Mouse (Mus musculus): ENCODE data around the gene Gpr156. TPM values are rescaled to one million over a fixed set of nuclear protein-coding genes. Genes with fewer than 3 reads are reported as not detected.
"Not testable (repeated sequence)": the region's sequence is repeated elsewhere in the genome, so short reads cannot be mapped to it uniquely, and the experiment has no call there.

The Gpr156 gene
- total and polyA plus RNA-seq, 3 experiments: 0.05 TPM; not detected in 2

DNA sequence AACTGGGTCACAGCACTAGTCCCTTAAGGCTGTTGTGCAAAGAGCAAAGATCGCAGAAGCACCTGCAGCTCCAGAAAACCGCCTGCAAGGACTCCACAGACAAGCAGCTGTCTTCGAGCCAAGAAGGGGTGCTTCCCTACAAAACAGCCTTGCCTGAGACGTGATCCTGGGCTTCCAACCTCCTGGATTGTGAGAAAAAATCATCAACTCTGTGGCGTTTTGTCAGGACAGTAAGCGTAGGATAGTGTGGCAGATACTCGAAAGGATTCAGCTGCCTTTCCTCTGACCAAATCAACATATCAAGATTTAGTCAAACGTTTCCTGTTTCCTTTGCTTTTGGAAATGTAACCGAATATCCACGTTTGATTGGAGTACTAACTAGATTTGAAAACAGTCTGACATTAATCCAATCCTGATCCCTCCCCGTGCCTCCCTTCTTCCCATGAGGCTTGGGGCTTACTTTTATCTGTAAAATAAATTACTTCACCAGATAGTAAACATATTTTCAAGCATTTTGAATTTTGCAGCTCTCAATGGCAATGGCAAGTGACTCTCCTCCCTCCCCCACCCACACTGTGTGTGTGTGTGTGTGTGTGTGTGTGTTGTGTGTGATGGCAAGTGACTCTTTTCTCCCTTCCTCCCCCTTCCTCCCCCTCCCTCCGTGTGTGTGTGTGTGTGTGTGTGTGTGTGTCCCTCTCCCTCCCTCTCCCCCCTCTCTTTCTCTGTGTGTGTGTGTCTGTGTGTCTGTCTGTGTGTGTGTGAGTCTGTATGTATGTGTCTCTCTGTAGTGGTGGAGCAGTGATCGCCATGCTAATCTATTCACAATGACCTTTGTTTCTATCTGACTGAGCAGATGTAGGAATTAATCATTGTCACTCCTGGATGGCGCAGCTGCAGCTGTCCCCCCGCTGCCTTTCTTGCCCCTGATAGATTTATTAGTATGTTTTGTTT is 47.3 kb downstream of the Gpr156 start:
- Histone ChIP-seq H3K36me3 (replicated peaks) (no peaks in the 10 kb centered on the region), H3K27me3 (ENCODE audit: insufficient read depth, low read length) (no peaks in the 10 kb centered on the region; the same call in 1 of the 2 replicates), H3K4me1 (ENCODE audit: insufficient read depth, low read depth, low read length) (no peaks in the 10 kb centered on the region), H3K4me3 (ENCODE audit: low read depth, low read length) (no peak overlapping the region), H3K9me3 (replicated peaks) (no peaks in the 10 kb centered on the region)
- TF ChIP-seq GATA1 (IDR thresholded peaks at IDR 0.05; ENCODE audit: borderline replicate concordance, low read length): no peak
- TF ChIP-seq TAL1 (conservative IDR thresholded peaks at IDR 0.05; ENCODE audit: low read depth, low read length): no peak
- no peak for TF ChIP-seq GATA2 (IDR thresholded peaks at IDR 0.05; ENCODE audit: borderline replicate concordance, low read depth, low read length)
- no peak for TF ChIP-seq CTCF (IDR thresholded peaks at IDR 0.05; ENCODE audit: low read depth, low read length)
- TF ChIP-seq POLR2AphosphoS5 (IDR thresholded peaks at IDR 0.05; ENCODE audit: insufficient replicate concordance, low read depth, low read length): no peak
- ATAC-seq (ENCODE audit: extremely low read depth, insufficient number of reproducible peaks, low FRiP score, poor library complexity, severe bottlenecking): no peak
- no peak for DNase-seq (ENCODE audit: low spot score)

DNA sequence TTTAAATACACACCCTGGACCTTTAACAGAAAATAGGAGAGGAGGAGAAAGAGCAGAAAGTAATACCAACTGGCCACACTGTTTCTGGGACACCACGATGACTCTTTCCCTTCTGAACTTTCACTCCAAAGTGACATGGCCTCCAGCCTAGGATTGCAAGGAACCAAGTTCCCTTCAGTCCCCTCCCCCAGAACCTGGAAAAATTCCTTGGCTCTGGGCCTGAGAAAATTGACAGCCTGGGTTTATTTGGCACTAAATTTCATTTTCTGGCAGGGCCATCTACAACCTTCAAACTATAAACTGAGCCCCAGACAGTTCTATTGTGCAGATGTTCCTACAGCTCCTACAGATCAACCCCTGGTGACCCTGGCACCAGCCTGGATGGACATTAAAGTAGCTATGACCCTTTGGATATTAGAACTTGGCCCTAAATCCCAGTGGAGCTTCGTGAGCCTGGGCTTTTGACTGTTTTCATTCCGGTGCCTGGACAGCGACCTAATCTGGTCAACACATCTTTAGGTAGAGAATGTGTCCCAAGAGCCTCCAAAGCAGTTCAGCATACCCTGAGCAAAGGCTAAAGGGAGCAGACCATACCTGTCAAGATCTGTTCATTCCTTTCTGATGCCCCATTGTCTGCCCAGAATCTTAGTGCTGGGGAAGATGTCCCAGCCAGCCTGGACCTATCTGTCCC is 48.2 kb downstream of the Gpr156 start:
- Histone ChIP-seq H3K27me3 (ENCODE audit: insufficient read depth, low read length) (no peaks in the 10 kb centered on the region; the same call in 1 of the 2 replicates), H3K4me1 (ENCODE audit: insufficient read depth, low read depth, low read length) (no peaks in the 10 kb centered on the region), H3K9me3 (replicated peaks) (no peaks in the 10 kb centered on the region), H3K4me3 (ENCODE audit: low read depth, low read length) (no peak overlapping the region), H3K36me3 (replicated peaks) (no peaks in the 10 kb centered on the region)
- no peak for DNase-seq (ENCODE audit: low spot score)
- ATAC-seq (ENCODE audit: extremely low read depth, insufficient number of reproducible peaks, low FRiP score, poor library complexity, severe bottlenecking): no peak
- TF ChIP-seq GATA2 (IDR thresholded peaks at IDR 0.05; ENCODE audit: borderline replicate concordance, low read depth, low read length): no peak
- no peak for TF ChIP-seq TAL1 (conservative IDR thresholded peaks at IDR 0.05; ENCODE audit: low read depth, low read length)
- no peak for TF ChIP-seq POLR2AphosphoS5 (IDR thresholded peaks at IDR 0.05; ENCODE audit: insufficient replicate concordance, low read depth, low read length)
- TF ChIP-seq CTCF (IDR thresholded peaks at IDR 0.05; ENCODE audit: low read depth, low read length): no peak
- no peak for TF ChIP-seq GATA1 (IDR thresholded peaks at IDR 0.05; ENCODE audit: borderline replicate concordance, low read length)

DNA sequence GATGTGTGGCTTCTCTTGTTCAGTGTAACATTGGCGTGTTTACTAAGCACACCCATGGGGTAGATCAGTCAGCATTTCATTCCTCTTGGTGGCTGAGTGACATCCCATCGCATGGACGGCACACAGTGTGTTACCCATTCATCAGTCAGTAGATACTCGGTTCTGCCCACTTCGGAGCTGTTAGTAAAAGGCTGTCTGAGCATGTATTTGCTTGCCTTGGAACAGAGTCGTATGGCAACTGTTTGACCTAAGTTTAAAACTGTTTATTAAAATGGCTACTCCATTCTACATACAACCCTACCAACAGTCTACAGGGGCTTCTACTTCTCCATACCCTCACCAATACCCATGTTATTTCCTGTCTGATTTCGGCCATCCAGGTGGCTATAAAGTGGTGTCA is 50.6 kb downstream of the Gpr156 start:
- TF ChIP-seq CTCF (IDR thresholded peaks at IDR 0.05; ENCODE audit: low read depth, low read length) (no peak), POLR2AphosphoS5 (IDR thresholded peaks at IDR 0.05; ENCODE audit: insufficient replicate concordance, low read depth, low read length) (no peak), TAL1 (conservative IDR thresholded peaks at IDR 0.05; ENCODE audit: low read depth, low read length) (no peak), GATA1 (IDR thresholded peaks at IDR 0.05; ENCODE audit: borderline replicate concordance, low read length) (no peak)
- no peaks in the 10 kb centered on the region for H3K9me3 ChIP-seq (replicated peaks)
- H3K4me1 ChIP-seq (ENCODE audit: insufficient read depth, low read depth, low read length): no peaks in the 10 kb centered on the region
- no peak for DNase-seq (ENCODE audit: low spot score)
- ATAC-seq (ENCODE audit: extremely low read depth, insufficient number of reproducible peaks, low FRiP score, poor library complexity, severe bottlenecking): no peak
- H3K27me3 ChIP-seq (ENCODE audit: insufficient read depth, low read length): peaks cover 3% of the 10 kb centered on the region; the same call in 1 of the 2 replicates
- no peaks in the 10 kb centered on the region for H3K36me3 ChIP-seq (replicated peaks)
- no peak overlapping the region for H3K4me3 ChIP-seq (ENCODE audit: low read depth, low read length)

DNA sequence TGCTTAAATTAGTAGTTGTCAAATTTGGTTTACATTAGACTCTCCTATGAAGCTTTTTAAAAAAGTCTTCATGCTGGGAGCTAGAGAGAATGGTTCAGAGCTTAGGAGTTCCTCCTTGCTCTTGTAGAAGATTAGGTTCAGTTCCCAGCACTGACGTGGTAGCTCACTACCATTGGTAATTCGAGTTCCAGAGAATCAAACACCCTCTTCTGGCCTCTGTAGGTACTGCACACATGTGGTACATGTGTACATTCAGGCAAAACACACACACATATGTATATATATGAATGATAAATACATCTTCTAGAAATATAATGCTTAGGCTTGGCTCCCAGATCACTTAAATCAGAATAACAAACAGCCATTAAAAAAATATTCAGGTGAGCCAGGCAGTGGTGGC is 51.1 kb downstream of the Gpr156 start:
- DNase-seq (ENCODE audit: low spot score) (no peak), ATAC-seq (ENCODE audit: extremely low read depth, insufficient number of reproducible peaks, low FRiP score, poor library complexity, severe bottlenecking) (no peak)
- no peaks in the 10 kb centered on the region for H3K9me3 ChIP-seq (replicated peaks)
- peaks cover 3% of the 10 kb centered on the region; the same call in 1 of the 2 replicates for H3K27me3 ChIP-seq (ENCODE audit: insufficient read depth, low read length)
- no peak overlapping the region for H3K4me3 ChIP-seq (ENCODE audit: low read depth, low read length)
- H3K4me1 ChIP-seq (ENCODE audit: insufficient read depth, low read depth, low read length): no peaks in the 10 kb centered on the region
- H3K36me3 ChIP-seq (replicated peaks): no peaks in the 10 kb centered on the region
- TF ChIP-seq CTCF (IDR thresholded peaks at IDR 0.05; ENCODE audit: low read depth, low read length) (no peak), POLR2AphosphoS5 (IDR thresholded peaks at IDR 0.05; ENCODE audit: insufficient replicate concordance, low read depth, low read length) (no peak), GATA1 (IDR thresholded peaks at IDR 0.05; ENCODE audit: borderline replicate concordance, low read length) (no peak), GATA2 (IDR thresholded peaks at IDR 0.05; ENCODE audit: borderline replicate concordance, low read depth, low read length) (no peak), TAL1 (conservative IDR thresholded peaks at IDR 0.05; ENCODE audit: low read depth, low read length) (no peak)

DNA sequence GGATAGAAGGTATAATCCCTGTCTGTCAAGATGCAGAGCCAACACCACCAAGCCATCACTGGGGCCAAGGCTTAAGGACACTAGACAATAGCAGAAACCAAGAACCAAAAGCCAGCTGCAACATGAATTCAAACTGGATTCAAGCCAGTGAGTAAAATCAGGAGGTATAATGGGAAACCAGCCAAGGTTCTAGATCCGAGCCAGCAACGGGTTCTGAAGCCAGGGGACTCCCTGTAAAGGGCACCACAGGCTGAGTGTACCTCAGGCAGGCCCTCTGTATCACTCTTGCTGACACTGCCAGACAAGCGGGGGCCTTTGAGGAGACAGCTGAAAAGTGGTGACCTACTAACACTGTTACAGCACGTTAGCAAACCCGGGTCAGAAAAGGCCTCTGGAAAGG is 55.2 kb downstream of the Gpr156 start:
- H3K4me1 ChIP-seq (ENCODE audit: insufficient read depth, low read depth, low read length): no peaks in the 10 kb centered on the region
- DNase-seq (ENCODE audit: low spot score) (no peak), ATAC-seq (ENCODE audit: extremely low read depth, insufficient number of reproducible peaks, low FRiP score, poor library complexity, severe bottlenecking) (no peak)
- H3K36me3 ChIP-seq (replicated peaks): no peaks in the 10 kb centered on the region
- TF ChIP-seq GATA1 (IDR thresholded peaks at IDR 0.05; ENCODE audit: borderline replicate concordance, low read length): no peak
- no peak for TF ChIP-seq CTCF (IDR thresholded peaks at IDR 0.05; ENCODE audit: low read depth, low read length)
- no peak for TF ChIP-seq POLR2AphosphoS5 (IDR thresholded peaks at IDR 0.05; ENCODE audit: insufficient replicate concordance, low read depth, low read length)
- H3K9me3 ChIP-seq (replicated peaks): no peaks in the 10 kb centered on the region
- H3K27me3 ChIP-seq (ENCODE audit: insufficient read depth, low read length): peaks cover 6% of the 10 kb centered on the region
- no peak overlapping the region for H3K4me3 ChIP-seq (ENCODE audit: low read depth, low read length)

DNA sequence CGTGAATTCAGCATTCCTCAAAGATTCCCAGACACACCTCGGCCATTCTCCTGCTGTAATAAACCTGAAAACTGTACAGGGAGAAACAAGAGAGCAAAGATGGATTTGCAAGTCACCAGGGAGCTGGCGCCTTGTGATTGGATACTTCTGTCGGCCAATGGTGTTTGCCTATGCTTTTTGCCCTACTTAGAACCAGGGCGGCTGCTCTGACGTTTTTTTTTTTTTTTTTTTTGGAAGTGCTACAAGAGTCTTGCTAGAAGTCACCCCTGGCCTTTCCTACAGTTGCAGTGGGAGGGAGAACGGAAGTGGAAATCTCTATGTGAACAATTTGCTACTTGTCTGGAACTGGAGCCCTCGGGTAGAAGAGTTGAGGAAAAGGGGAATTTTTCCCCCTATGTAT is 56.1 kb downstream of the Gpr156 start:
- TF ChIP-seq GATA2 (IDR thresholded peaks at IDR 0.05; ENCODE audit: borderline replicate concordance, low read depth, low read length) (no peak), CTCF (IDR thresholded peaks at IDR 0.05; ENCODE audit: low read depth, low read length) (no peak), TAL1 (conservative IDR thresholded peaks at IDR 0.05; ENCODE audit: low read depth, low read length) (no peak), GATA1 (IDR thresholded peaks at IDR 0.05; ENCODE audit: borderline replicate concordance, low read length) (no peak), POLR2AphosphoS5 (IDR thresholded peaks at IDR 0.05; ENCODE audit: insufficient replicate concordance, low read depth, low read length) (no peak)
- no peaks in the 10 kb centered on the region for H3K36me3 ChIP-seq (replicated peaks)
- no peak for ATAC-seq (ENCODE audit: extremely low read depth, insufficient number of reproducible peaks, low FRiP score, poor library complexity, severe bottlenecking)
- H3K4me1 ChIP-seq (ENCODE audit: insufficient read depth, low read depth, low read length): no peaks in the 10 kb centered on the region
- no peaks in the 10 kb centered on the region for H3K9me3 ChIP-seq (replicated peaks)
- no peak for DNase-seq (ENCODE audit: low spot score)
- no peak overlapping the region for H3K4me3 ChIP-seq (ENCODE audit: low read depth, low read length)
- peaks cover 6% of the 10 kb centered on the region for H3K27me3 ChIP-seq (ENCODE audit: insufficient read depth, low read length)

DNA sequence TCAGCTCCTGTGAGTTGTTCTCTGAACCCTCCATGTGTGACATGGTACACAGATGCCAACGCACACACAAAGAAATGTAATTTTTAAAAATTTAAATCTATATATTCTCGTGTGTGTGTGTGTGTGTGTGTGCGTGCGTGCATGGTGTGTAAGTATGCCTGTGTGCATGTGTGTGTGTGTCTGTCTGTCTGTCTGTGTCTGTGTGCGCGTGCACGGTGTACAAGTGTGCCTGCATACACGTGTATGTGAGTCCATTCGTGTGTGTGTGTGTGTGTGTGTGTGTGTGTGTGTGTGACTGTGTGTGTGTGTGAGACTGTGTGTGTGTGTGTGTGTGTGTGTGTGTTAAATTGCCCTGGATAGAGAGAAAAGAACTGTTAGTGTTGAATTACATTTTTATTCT is 56.9 kb downstream of the Gpr156 start:
- not testable (repeated sequence) for H3K9me3 ChIP-seq (replicated peaks); H3K36me3 ChIP-seq (replicated peaks); H3K4me3 ChIP-seq (ENCODE audit: low read depth, low read length); H3K4me1 ChIP-seq (ENCODE audit: insufficient read depth, low read depth, low read length); DNase-seq (ENCODE audit: low spot score); H3K27me3 ChIP-seq (ENCODE audit: insufficient read depth, low read length); ATAC-seq (ENCODE audit: extremely low read depth, insufficient number of reproducible peaks, low FRiP score, poor library complexity, severe bottlenecking)
